Mouse (Mus musculus) erythroid progenitor cell, adult 5-6 weeks (primary cell): ENCODE results near the gene Zbtb20. TPM values are rescaled to one million over a fixed set of nuclear protein-coding genes. Genes with fewer than 3 reads are reported as not detected.

Source experiments
- ATAC-seq: replicated peaks from 2 replicates; pipeline ENCODE4 v1.8.0; 2016; ENCODE audit warnings: moderate number of reproducible peaks, mild to moderate bottlenecking, moderate TSS enrichment, inconsistent platforms; ENCODE audit not compliant: poor library complexity, low FRiP score, severe bottlenecking
- total RNA-seq, 2 experiments: library from RNA; stranded (forward) in 1 of 2; stranded (reverse) in 1 of 2; fragments of 150-400 nt in 1 of 2; fragments of 186-747, 209-891 nt in 1 of 2; gene quantifications; 2 replicates each; pipeline versions ENCODE4 v1.2.3 to v1.2.4; 2015 to 2017; ENCODE audit warnings: low replicate concordance in 2 of 2

Zbtb20 gene
- total RNA-seq, 2 experiments from 2014 or later: 10.5 to 25.9 TPM

DNA sequence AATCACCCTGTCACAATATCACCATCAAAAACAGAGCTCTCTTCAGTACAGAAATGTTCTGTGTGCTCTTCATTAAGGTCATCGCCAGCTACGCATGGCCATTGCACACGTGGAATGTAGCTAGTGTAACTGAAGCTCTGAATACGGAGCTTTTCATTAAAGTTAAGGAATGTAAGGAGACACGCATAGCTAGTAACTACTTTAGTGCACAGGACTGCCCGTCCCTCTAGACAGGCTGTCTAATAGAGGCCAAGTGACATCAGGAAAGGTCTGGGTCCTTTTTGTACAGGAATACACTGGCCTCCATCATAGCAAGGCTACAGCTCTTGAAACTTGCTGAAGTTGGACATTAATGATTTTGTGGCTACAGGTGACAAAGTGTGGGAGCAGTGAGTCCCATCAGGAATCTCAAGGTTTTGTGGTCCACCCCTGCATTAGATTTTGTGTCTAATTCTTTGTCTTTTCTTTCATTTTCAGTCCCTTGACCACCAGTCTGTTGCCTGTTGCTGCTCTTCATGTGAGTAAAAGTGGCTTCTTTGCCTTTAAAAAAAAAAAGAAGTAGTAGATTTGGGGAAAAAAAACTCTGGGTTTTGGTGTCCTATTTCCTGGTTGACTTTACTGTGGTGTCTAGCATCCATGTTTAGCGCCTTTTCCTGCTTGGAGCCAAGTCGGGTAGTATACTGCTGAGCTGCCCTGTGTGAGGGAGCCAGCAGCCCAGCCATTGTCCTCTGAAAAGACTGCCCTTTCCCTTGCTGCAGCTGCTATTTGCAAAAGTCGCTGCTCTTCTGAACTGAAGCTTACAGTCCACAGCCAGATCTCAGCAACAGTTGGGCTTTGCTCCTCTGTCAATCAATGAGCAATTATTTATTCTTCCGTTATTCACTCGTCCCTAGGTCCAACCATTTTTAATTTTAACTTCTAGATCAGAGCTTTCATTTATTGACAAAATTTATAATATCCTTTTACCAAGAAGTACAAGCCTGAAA, 587.1 kb downstream of the Zbtb20 start:
- no peak for ATAC-seq

DNA sequence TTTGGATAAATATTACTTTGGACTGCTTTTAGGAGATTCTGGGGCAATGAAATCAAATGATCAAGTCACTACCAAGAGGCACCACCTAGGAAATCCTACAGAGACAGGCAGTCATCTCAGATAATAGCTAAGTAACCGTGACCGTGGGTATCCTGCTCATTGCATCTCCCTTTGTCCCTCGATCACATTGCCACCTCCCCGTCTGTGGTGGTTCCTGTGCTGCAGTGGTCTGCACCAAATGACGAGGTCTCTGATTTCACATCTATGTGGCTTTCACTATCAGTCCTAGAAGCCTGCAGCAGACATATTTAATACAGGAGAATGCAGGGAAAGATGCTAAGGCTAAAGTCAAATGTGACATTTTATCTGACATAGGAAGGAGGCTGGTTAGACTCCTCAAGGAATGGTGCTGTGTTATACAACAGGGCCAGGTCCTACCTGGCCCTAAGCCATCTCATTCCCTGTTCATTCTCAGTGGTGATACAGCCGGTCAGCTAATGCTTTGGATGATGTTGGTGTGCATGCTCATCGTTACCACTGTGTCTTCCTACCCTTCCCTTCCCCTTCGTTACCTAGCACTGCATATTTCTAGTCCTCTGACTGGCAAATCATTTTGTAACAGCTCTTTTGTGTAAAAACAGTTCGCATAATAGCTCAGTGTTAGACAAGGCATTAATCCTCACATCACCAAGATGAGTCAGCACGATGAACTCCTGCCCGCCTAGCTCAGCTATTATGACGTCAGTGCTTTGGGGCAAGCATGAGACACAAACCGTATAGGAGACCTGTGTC, 588.2 kb downstream of the Zbtb20 start:
- no peak for ATAC-seq

DNA sequence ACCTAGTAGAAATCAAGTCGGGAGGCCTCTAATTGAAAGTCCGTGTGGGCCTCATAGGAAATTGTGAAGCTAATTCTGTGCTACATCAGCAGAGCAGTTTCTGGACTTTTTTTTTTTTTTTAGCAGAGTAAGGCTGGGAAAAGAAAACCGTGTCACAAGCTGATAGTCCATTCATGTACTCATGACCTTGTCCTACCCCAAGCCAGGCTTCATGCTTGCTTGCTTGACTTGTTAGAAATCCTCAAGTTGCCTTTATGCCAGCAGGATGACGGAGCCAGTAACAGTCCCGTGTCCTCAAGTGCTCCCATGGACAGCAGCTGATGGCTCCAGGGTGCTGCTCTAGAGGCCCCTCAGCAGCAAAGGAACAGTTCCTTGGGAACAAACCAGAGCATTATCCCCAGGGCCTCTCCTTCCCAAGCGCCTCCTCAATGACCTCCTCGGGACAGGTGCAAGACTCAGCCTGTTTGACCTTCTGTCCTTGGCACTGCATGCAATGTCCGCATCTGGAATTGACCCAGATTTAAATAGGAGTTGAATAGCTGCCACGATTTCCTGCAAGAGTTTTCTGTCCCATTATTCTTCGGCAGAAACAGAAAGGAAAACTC, 588.9 kb downstream of the Zbtb20 start:
- ATAC-seq: no peak

DNA sequence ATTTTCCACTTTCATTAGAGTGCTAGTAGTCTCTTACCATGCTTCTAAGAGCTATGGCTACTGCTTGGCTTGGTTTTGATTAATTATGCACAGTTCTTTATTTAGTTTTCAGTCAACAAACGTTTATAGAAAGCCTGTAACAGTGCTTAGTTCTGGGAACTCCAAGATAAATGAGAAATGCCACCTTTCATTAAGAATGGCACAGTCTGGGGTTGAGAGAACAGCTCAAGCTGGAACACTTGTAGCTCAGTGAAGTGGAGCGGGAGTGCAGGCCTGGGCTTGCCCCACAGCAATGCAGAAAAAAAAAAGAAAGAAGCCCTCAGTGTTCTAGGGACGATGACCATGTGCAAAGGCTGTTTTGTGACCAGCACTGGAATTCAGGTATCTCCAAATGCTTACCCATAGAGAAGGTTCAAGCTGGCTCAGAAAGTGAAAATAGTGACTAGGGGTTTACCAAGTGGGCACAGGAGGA, 589.7 kb downstream of the Zbtb20 start:
- no peak for ATAC-seq

DNA sequence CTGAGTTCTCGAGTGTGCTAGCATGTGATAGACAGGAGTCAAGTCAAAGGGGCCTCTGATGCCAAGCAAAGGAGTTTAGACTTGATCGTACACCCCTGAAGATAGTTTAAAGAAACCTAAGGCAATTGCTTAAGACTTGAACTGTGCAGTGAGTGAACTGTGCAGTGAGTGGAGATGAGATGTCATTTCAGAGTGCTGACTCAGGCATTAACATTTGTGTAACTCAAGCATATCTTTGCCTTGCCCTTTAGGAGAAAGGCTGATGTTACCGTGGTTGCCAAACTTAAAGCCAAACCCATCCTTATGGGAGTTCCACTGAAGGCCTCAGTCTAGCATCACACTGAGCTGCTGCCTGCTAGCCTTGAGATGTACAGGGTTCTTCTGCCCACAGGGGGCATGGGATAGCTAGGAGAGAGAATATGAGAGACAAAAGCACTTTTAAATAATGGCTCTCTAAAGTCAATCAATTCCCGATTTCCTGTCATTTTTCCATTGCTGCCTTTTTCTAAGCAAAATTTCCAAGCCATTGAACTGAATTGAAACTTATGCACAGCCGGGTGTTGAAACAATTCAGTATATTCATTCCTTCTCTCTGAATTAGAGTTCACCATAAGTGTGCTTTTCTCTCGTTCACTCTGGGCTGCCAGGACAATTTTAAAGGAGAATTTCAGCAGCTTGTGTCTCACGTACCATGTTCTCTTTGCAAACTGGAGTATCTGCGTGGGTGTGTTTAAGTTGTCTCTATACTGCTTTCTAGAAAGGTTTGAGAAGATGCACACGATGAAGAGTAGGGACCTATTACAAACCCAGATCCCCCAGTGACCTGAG, 590.5 kb downstream of the Zbtb20 start:
- ATAC-seq: no peak

DNA sequence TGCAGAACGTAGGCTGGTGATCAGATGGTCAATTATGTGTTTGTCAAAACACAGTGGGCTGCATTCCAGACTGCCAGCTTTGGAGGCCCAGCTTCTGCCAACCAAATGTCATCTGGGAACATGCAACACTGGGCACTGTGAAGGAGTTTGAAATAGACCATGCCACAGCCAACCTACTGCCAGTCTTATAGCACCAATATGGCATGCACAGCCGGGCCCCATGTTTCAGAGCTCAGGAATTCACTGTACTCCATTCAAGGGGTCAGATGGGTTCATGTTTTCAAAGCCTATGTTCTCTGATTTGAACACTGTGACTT, 591.0 kb downstream of the Zbtb20 start:
- ATAC-seq: no peak

DNA sequence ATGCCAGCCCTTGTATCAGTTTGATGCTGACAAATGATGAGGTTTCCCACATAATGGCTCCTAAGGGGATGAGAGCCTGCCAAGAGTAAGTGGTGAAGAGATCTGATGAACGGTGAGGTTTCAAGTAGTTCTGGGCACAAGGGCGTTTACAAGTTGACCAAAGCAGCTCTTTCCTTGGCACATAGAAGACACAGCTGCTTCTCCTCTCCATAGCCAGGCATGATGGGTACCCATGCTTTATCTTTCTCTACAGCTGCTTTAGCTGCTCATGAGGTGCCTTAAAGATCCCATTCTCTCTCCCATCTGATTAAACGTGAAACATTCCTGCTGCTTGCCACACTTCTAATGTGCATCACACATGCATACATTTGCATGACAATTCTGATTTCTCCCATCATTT, 595.4 kb downstream of the Zbtb20 start:
- no peak for ATAC-seq

DNA sequence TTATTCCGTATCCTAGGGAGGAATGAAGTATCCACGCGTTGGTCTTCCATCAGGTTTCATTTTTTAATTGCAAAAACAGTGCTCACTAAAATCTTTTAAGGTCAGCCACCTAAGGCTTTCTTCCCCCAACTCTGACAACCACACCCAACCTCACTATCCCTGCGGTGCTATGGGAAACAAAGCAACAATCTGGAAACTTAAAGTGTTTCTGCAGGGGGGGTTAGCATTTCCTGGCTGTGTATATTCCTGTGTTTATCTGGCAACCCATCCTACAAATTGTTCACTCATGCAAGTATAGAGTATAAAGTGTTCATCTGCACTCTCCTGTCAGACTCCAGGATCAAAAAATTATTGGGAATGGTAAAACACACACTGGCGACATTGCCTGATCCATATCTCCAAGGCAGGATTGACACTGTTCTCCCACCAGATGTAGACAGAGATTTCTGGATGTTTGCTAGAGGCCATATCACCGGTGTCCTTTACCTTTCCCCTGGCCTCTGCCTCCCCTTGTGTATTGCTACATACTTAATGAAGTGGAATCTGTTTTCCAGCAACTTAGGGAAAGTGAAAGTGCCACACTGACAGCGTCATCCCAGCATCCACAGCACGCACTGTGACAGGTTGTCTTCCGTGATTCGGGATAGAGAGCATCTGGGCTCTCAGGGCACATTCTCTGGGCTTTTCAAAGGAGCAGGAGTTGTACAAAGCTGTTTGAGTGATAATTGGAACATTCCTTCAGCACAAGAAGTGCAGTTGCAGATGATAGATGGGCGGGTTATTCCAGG, 599.5 kb downstream of the Zbtb20 start:
- no peak for ATAC-seq

DNA sequence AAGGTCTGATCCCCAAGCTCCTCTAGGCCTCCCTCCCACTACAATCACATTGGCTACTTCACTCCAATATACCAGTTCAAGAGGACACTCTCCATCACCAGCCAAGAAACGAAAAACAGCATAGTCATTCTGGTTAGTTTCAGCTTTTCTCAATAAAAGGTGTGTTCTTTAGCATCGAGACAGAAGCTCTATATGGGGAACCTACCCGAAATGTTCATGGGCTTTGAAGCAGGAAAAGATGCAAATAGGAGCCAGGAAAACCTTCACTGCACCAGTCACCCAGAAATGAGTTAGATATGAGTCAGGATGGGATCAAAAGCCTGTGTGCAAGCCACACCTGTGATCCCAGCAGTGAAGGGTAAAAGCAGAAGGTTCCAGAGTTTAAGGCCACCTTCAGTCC, 601.2 kb downstream of the Zbtb20 start:
- no peak for ATAC-seq

DNA sequence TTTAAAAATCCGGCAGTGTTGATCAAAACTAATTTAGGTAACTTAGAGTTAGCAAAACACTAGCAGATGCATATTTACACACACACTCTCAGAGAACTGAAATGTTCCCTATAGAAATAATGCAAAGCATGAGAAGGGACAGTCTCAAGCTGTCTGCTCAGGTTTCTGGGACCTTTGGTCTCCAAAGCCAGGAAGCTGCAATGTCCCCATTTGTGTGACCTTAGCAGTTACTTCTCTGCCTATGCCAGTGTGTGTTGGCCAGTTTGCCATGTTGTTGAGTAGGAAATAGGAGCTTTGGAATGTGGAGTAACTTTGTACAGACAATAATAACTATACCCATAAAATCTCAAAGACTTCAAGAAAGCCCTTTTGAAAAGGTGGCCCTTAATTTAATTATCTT, 602.7 kb downstream of the Zbtb20 start:
- ATAC-seq: no peak

DNA sequence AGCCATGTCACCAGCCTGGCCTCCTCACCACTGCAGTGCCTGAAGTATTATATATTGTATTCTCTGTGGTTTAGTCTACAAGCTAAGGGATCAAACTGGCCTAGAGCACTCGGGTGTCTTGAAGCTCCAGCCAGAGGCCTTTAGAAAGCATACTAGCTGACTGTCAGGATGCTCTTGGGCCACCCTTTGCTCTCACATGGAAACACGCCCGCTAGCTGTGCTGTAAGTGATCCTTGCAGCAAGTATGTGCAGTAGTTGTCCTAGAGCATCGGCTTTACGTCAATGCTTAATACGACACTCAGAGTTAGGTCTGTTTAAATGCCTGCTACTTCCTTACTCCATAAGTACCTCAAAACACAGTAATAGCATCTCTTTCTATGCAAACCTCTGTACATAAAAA, 604.9 kb downstream of the Zbtb20 start:
- ATAC-seq: no peak

DNA sequence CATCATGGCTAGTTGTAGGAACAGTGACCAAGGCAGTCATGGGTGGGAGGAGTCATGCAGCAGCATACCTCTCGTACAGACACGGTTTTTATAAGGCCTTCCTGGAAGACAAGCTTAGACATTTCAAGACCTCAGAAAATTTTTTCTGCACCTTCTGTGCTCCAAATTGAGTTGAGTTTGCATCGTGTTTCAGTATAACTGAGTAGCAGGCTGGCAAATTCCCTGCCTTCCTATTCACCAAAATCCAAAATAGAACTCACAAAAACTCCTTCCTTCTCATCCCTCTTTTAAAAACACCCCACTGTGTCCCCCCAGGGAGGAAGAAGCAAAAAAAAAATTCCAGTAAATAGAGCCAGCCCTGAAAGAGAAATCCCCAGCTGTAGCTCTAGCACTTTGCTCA, 606.4 kb downstream of the Zbtb20 start:
- no peak for ATAC-seq

DNA sequence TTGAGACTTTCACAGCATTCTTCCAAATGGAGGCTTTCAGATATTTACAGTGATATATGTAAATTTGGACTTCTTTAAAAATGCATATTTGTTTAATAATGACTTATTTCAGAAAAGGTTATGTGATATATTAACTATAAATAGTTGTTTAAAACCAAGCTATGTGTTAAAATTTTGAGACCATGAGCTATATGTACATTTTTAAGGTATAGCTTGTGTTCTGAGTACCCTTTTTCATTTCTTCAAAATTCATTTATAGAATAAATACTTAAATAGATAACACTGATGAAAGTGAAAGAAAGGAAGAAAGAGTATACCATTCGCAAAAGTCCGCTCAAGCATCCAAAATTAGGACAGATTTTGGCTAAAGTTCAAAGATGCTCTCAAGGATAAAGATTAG, 607.1 kb downstream of the Zbtb20 start:
- no peak for ATAC-seq

DNA sequence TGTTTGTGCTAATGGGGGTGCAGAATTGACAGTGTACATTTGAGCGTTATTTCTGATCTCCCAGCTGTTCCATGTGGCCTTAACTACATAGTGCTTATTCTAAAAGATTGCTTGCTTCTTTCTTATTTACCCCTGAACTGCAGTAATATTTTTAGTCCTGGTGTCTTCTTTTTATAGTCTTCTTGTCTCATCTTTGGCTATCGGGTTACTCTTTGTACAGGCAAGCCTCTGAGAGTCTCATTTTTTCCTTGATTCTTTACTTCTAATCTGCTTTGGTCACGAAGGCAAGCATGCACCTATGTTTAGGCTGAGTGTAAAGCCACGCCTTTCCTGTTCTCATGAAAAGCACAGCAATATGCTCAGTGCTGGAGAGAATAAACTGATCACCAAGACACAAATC, 608.7 kb downstream of the Zbtb20 start:
- ATAC-seq: no peak

DNA sequence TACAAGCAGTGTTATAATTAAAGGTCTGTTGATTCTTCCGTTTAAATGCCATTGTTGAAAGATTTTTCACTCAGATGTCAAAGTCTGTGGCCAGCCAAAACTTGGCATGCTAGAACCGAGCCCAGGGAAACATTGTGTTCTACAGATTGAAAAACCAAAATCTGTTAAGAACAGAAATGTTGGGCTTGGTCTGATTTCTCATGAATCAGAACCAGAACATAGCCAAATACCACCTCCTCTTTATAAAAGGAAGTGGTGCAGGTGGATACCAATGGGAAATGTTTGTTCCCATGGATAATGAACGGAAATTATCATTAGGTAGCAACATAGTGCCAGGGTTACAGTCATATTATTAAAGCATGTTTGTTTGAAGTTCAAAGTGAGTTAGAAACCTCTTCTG, 613.7 kb downstream of the Zbtb20 start:
- ATAC-seq: no peak

DNA sequence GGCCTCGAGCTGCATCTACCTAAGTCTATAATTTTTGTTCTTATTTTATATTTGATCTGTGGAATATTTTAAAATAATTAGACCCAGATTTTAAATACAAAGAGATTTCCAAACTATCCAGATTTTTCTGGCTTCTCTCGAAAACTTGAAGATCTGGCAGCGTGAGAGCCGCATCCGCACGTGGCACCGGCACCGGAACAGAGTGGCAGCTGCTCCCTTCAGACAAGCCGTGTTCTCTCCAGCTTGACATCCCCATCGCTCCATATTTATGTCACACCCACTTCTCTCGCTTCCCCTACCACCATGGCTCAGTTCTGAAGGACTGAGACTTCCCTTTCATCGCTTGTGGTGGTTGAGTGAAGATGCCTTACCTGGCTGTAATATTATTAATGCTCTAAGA, 614.3 kb downstream of the Zbtb20 start:
- ATAC-seq: no peak

DNA sequence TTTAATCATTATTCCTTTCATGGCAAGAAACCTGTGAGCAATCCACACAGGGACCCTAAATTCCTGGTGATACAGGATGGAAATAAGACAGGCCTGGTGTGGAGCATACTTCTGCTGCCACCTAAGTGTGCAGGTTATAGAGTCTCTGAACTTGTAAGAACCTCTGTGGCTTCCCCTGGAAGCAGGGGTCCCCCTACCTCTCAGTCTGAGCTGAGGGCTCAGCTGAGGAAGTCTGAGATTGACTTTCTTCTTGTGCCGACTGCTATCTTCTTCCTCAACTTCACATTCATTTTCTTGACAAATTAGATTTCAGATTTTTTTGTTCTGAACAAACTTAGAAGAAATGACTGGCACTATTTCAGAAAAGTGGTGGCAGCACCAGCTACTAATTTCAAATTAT, 617.2 kb downstream of the Zbtb20 start:
- ATAC-seq: no peak

DNA sequence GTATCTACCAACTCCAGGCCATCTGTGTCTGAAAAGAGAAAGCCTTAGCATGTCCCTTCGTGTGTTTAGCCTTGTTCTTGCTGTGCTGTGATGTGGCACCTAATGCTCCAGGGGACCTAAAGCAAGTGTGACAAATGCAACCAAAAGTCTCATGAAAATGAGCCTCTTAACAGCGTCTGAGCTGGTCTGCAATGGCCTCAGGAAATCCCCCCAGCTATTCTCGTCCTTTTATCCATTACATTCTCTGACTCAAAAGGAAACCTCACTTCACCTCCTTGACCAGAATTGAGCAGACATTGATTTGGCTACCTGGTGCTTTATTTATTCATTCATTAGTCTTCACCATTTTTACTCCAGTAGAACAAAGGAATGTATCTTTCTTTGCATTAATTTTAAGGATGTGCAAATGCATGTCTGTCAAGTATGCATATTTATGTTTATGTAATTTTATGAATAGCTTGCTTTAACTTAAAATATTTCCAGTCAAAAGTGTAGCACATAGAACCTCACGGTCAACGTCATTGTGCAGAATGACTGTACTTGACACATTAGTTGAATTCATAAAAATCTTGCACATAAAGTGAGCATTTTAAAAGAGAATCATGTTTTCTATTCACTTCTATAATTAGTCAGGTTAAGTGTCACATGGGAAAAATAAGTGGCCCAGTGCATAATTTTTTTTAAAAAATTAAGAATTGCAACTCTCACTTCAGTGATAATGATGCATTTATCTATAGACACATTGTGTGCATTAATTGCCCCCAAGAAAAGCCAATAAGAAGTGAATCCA, 618.1 kb downstream of the Zbtb20 start:
- ATAC-seq: no peak
